Mouse (Mus musculus) adrenal gland, postnatal 36 days (tissue): ENCODE results near the gene Erf. TPM values are rescaled to one million over a fixed set of nuclear protein-coding genes. Genes with fewer than 3 reads are reported as not detected.

Experiments
- DNase-seq, 2 experiments: peaks; one replicate each; pipeline ENCODE4 v3.0.0; 2021; ENCODE audit warnings: mixed read lengths in 1 of 2
- total RNA-seq, 2 experiments: library from RNA; stranded (reverse); gene quantifications; 2 replicates each; pipeline ENCODE4 v1.2.3; 2021

Gene Erf
- total RNA-seq, 2 experiments from 2014 or later, result 25.4 to 40.9 TPM

GRCm38 (mm10) chr7:25281166-25281733, 30.7 kb upstream of the Erf start:
- DNase-seq, result no peak

GRCm38 (mm10) chr7:25279861-25280791, 29.6 kb upstream of the Erf start:
- DNase-seq, result peak; percentile 59 to 73

- DNase-seq, result peak; percentile 93
These were observed 28.7 kb upstream of the Erf start for GRCm38 (mm10) chr7:25279076-25279860.

GRCm38 (mm10) chr7:25278341-25279075, 27.9 kb upstream of the Erf start:
- peak; percentile 87 to 88 for DNase-seq

- DNase-seq, result no peak
These were observed 27.4 kb upstream of the Erf start for GRCm38 (mm10) chr7:25277998-25278340.

GRCm38 (mm10) chr7:25277405-25277804, 26.8 kb upstream of the Erf start:
- no peak for DNase-seq

GRCm38 (mm10) chr7:25275555-25276298, 25.2 kb upstream of the Erf start:
- DNase-seq, result no peak

GRCm38 (mm10) chr7:25274996-25275395, 24.4 kb upstream of the Erf start:
- DNase-seq, result no peak

- no peak for DNase-seq
These were observed 24.0 kb upstream of the Erf start for GRCm38 (mm10) chr7:25274571-25274970.

GRCm38 (mm10) chr7:25273259-25274241, 23.0 kb upstream of the Erf start:
- no peak for DNase-seq

- DNase-seq, result no peak
These were observed 22.1 kb upstream of the Erf start for GRCm38 (mm10) chr7:25272445-25273258.

- no peak for DNase-seq
These were observed 21.3 kb upstream of the Erf start for GRCm38 (mm10) chr7:25271651-25272444.

GRCm38 (mm10) chr7:25270652-25271633, 20.4 kb upstream of the Erf start:
- no peak for DNase-seq

- no peak for DNase-seq
These were observed 19.1 kb upstream of the Erf start for GRCm38 (mm10) chr7:25269545-25270271.

- DNase-seq, result no peak
These were observed 18.5 kb upstream of the Erf start for GRCm38 (mm10) chr7:25269029-25269428.

- DNase-seq, result no peak
These were observed 18.0 kb upstream of the Erf start for GRCm38 (mm10) chr7:25268588-25268987.
